Mouse (Mus musculus) kidney, adult 2 months (tissue): ENCODE data around the gene Hacd3. TPM values are rescaled to one million over a fixed set of nuclear protein-coding genes. Genes with fewer than 3 reads are reported as not detected.

ENCODE experiments used
- DNase-seq: peaks from one replicate; pipeline ENCODE4 v3.0.0; 2021
- H3K27ac ChIP-seq: fragments of 200-500 bp; 2 replicates; pipeline ENCODE4 v1.5.1; 2012; ENCODE audit warnings: low read depth, low read length, control low read depth, inconsistent platforms; ENCODE audit not compliant: insufficient read depth
- H3K27me3 ChIP-seq: fragments of 200-500 bp; replicated peaks from 2 replicates; pipeline ENCODE4 v1.6.1; 2012; ENCODE audit warnings: mild to moderate bottlenecking, moderate library complexity, low read length, inconsistent platforms; ENCODE audit not compliant: control insufficient read depth, insufficient read depth
- H3K36me3 ChIP-seq: fragments of 200-500 bp; 2 replicates; pipeline ENCODE4 v1.6.1; 2012; ENCODE audit warnings: mild to moderate bottlenecking, moderate library complexity, low read length, inconsistent platforms; ENCODE audit not compliant: control insufficient read depth, insufficient read depth
- H3K4me1 ChIP-seq: fragments of 200-500 bp; 2 replicates; pipeline ENCODE4 v1.6.1; 2011; ENCODE audit warnings: low read length; ENCODE audit not compliant: control insufficient read depth, insufficient read depth
- H3K4me3 ChIP-seq: fragments of 200-500 bp; 2 replicates; pipeline ENCODE4 v1.5.1; 2011; ENCODE audit warnings: mild to moderate bottlenecking, low read depth, low read length, control low read depth; ENCODE audit not compliant: insufficient read depth
- CTCF ChIP-seq: fragments of 200-500 bp; conservative IDR thresholded peaks from 2 replicates; pipeline ENCODE4 v1.5.1; 2011; ENCODE audit warnings: low read depth, mild to moderate bottlenecking, control low read depth, low read length, moderate library complexity, mixed read lengths; ENCODE audit not compliant: insufficient read depth, insufficient read length
- POLR2A ChIP-seq: fragments of 200-500 bp; IDR thresholded peaks from one replicate; pipeline ENCODE4 v1.6.1; 2011; ENCODE audit warnings: low read depth, low read length, control low read depth
- WGBS: fragments of 180-500 bp; shearing (Covaris S2); methylation state at CpG from one replicate; pipeline ENCODE4 v1.1.7; 2018; 5-methylcytosine and 5-hydroxymethylcytosine counted together
- polyA plus RNA-seq: library from polyadenylated mRNA; depleted of rRNA; stranded (reverse); fragments of >200 nt; gene quantifications from 2 replicates; pipeline ENCODE4 v1.2.3, GENCODE M21; 2012; rRNA removed

Gene Hacd3
- polyA plus RNA-seq, 1 experiment = 37.5 TPM

GRCm38 (mm10) chr9:64938535-64938934 is 83.0 kb downstream of the Hacd3 start:
- 80% methylated on average over 5 of the region's 5 CpGs for WGBS
- no peak for DNase-seq

GRCm38 (mm10) chr9:64937491-64937890 is 84.0 kb downstream of the Hacd3 start:
- WGBS = 58% methylated on average over 5 of the region's 5 CpGs
- Histone ChIP-seq H3K27ac (no peak overlapping the region), H3K27me3 (no peaks in the 10 kb centered on the region), H3K4me1 (no peaks in the 10 kb centered on the region), H3K4me3 (no peak overlapping the region), H3K36me3 (no peaks in the 10 kb centered on the region)
- TF ChIP-seq POLR2A = no peak
- no peak for DNase-seq

More at GRCm38 (mm10) chr9:64938535-64938934, 83.0 kb downstream of the Hacd3 start:
- Histone ChIP-seq H3K27ac (no peak overlapping the region), H3K4me3 (no peak overlapping the region), H3K36me3 (no peaks in the 10 kb centered on the region), H3K4me1 (no peaks in the 10 kb centered on the region), H3K27me3 (no peaks in the 10 kb centered on the region)
- no peak for TF ChIP-seq POLR2A
- no peak for TF ChIP-seq CTCF

Other genes starting within 250 kb of the Hacd3 start
- 4.5 and 5.1 TPM in 2 replicates for gene Dennd4a, start 210.4 kb downstream of the Hacd3 start, polyA plus RNA-seq
- gene Slc24a1, start 70.1 kb downstream of the Hacd3 start, polyA plus RNA-seq = not detected in 2 replicates
- 16.5 and 17.3 TPM in 2 replicates for gene Ints14, start 60.8 kb downstream of the Hacd3 start, polyA plus RNA-seq
- 41.6 and 45.3 TPM in 2 replicates for gene Dpp8, start 10.7 kb upstream of the Hacd3 start, polyA plus RNA-seq
- gene Igdcc4, start 79.8 kb upstream of the Hacd3 start, polyA plus RNA-seq = 0.57 and 0.83 TPM in 2 replicates
- 0.72 and 0.94 TPM in 2 replicates for gene Igdcc3, start 119.5 kb upstream of the Hacd3 start, polyA plus RNA-seq
- gene Parp16, start 173.7 kb upstream of the Hacd3 start, polyA plus RNA-seq = 11.0 and 11.9 TPM in 2 replicates
- 1.1 and 1.4 TPM in 2 replicates for gene Cilp, start 243.5 kb upstream of the Hacd3 start, polyA plus RNA-seq